Mouse (Mus musculus) gastrocnemius, postnatal 25 days (tissue): ENCODE results near the gene Prrxl1. TPM values are rescaled to one million over a fixed set of nuclear protein-coding genes. Genes with fewer than 3 reads are reported as not detected.

Experiments
- DNase-seq: peaks from one replicate; pipeline ENCODE4 v3.0.0; 2022
- total RNA-seq, 2 experiments: library from RNA; stranded (reverse); gene quantifications; 1 replicate in 1 of 2; 2 replicates in 1 of 2; pipeline ENCODE4 v1.2.3; 2021

The Prrxl1 gene
- total RNA-seq, 2 experiments from 2014 or later = not detected

GRCm38 (mm10) chr14:32627271-32627670 is 28.1 kb downstream of the Prrxl1 start:
- no peak for DNase-seq

GRCm38 (mm10) chr14:32628584-32628983 is 29.4 kb downstream of the Prrxl1 start:
- no peak for DNase-seq

DNA sequence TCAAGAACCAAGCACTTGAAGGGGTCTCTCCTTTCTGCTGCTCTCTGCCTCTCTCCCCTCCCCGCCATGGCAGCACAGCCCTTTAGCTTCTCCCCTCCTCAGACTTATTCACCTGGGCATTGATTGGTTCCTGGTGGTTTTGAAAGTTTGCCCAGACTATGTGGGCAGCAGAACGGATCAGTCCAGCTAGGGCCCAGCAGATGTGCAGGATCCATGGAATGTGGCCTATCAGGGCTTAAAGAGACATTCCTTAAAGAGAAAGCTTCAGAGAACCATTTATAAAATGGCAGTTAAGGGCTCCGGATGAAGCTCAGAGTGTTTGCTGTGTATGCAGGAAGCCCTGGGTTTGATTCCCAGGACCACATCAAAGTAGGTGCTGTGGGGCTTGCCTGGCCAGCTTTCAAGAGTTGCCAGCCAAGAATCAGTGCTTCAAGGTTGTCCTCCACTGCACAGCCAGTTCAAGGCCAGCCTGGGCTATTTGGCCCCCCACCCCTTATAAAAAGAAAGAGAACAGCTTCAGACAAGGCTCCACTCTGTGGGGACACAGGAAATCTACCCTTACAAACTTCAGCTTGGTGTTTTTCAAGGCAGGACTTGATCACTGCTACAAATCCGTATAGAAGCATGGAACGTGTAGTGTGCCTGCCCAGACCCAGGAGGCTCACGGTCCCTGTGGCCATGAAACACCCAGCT is 33.8 kb downstream of the Prrxl1 start:
- DNase-seq = no peak

GRCm38 (mm10) chr14:32634015-32634682 is 34.9 kb downstream of the Prrxl1 start:
- DNase-seq = no peak

DNA sequence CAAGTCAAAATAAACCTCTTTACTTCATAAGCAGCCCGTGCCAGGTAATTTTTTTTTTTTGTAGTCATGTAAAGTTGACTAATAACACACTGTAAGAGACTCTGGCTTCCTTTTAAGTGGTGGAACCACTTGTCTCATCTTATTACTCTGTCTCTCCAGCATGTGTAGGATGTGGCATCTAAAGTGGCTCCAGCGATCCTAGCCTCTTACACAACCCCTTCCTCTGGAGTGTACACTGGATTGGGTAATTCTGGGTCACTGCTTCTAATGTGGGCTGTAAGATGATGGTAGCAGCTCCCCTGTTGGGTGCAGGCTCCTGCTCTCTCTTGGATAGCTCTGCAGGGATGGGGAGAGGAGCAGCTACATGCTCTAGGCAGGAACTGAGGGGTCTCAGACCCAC is 39.3 kb downstream of the Prrxl1 start:
- DNase-seq = no peak

DNA sequence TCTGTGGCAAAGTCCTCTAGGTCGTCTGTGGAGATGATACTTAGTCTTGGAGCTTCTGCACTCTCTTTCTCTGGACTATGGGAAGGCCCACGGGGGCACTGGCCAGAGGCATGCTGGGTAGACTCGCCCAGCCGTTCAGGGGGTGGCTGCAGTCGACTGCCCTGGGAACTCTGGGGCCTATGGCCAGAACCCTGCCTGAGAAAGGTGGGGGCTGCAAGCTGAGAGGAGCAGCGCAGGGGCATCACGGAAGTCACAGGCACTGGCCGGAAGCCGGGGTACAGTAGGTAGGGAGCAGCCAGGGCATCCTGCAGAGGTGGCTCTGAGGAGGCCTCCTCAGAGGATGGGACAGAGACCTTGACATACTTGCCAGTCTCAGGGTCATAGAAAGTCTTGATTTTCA is 60.6 kb downstream of the Prrxl1 start:
- DNase-seq = no peak

- peak; percentile 66 for DNase-seq
These were observed 63.9 kb downstream of the Prrxl1 start for GRCm38 (mm10) chr14:32663099-32663498.

DNA sequence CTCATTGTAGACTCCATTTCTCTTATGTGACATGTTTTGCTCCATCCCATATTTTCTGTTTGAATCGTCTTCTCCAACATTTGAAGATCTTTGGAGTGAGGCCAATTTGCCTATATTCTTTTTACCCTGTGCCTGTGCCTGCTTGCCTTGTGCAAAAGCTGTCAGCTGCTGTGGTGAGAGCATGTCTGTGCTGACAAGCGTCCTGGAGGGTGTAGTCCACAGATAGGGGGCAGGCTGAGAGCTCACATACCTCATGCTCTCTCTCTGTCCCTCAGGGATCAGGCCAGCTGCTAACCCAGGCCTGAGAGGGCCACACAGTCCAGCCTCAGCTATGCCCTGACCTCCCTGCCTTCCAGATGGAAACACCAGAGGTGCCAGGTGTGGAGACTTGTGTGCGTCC is 74.0 kb downstream of the Prrxl1 start:
- no peak for DNase-seq

- DNase-seq = no peak
These were observed 79.4 kb downstream of the Prrxl1 start for GRCm38 (mm10) chr14:32678565-32678964.

DNA sequence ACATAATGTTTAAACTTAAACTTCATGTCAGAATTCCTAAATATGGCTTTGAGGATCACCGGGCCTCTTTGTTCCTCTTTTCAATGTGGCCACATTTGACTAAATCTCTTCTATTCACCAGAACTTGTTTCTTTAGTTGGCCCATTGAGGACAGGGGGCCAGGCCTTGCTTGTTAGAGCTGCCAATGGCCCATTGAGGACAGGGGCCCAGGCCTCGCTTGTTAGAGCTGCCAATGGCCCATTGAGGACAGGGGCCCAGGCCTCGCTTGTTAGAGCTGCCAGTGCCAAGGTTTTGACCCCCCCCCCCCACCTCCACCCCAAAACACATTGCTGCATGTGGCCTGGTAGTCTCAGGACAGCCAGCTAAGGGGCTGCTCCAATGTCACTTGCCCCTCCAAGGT is 82.4 kb downstream of the Prrxl1 start:
- no peak for DNase-seq

GRCm38 (mm10) chr14:32682536-32682935 is 83.3 kb downstream of the Prrxl1 start:
- no peak for DNase-seq

DNA sequence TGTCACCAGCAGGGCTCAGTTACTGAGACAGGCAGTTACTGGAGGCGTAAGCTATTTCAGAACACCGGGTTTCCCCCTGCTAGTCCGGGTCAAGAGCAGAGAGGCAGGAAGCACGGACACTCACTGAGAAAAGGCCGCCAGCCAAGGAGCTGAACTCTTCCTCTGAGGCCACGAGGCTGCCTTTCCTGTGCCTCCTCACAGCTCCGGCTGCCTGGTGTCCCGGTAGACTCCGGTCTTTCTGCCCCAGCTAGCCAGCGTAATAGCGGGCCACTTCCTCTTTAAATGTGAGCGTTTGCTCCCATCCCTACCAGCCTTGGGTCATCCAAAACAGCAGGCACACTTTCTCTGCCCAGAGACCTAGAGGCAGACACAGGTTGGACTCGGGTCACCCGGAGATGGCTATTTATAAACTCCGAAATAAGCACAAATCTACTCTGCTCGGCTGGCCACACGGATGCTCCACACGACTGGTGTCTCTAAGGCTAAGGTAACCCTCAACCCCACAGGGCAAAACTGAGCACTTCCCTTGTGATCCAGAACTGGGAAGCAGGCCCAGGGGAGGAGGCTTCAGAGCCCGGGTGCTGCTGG is 84.1 kb downstream of the Prrxl1 start:
- peak; percentile 74 for DNase-seq

DNA sequence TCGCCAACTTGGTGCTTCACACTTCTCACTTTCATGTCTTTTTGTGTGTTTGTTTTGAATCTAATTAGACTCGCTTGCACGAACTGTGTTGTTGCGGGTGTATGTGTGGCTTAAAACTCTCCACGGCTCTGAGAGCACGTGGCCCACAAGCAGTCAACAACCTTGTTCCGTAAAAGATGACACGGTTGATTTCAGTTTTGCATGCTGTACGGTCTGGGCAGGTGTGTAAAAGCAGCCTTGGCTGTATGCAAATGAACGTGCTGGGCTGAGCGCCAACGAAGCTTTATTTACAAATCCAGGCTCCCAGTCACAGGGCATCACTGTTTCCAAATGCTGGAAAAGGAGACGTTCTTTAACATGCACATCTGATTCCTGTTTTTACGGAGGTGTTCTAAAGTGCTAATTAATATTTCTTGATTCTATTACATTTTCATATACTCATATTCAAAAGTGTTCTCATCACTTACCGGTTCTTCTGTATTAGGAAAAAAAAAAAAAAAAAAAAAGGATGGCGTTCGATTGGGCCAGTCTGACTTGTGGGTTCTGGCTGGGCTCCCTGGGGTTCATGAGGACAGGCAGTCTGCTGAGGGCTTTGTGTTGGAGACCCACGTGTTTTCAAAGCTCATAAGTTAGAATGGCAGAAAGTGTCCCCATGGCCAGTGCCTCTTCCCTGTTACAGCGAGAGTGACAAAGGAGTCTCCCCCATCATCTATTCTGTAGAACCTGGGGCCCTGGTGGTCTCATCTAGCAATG is 85.0 kb downstream of the Prrxl1 start:
- no peak for DNase-seq

DNA sequence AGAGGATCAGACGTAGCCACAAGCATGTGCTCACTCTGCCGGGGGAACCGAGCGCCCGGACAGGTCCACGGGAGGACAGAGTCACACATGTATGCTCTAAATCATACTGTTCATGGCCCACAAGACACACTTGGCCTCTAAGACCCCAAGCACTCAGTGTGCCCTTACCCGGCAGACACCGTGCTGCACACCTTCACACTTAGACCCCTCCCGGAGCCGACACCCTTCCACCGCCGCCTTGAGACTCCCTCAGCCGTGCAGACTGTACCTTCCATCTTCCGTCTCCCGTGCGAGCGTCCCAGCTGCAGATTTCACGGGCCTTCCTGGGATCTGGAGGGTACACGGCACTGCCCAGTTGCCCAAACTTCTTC is 85.5 kb downstream of the Prrxl1 start:
- no peak for DNase-seq

- DNase-seq = peak; percentile 69
These were observed 86.1 kb downstream of the Prrxl1 start, which contains the start of gene 3425401B19Rik for GRCm38 (mm10) chr14:32685124-32685826. Gene 3425401B19Rik (minus strand): TSS chr14:32685293.

DNA sequence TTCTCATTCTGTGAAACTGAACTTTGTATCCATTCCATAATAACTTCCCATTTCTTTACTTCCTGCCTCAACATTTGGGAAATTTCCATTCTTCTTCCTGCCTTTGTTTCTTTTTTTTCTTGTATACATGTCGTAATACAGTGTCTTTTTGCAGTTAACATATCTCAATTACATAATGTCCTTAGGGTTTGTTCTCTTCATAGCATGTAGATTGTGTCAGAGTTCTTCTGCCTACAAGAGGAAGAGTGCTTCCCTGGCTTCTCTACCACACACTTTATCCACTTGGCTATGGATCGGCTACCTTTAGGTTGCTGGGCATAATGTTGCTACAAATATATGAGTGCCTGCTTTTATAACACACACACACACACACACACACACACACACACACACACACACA is 96.7 kb downstream of the Prrxl1 start:
- no peak for DNase-seq

DNA sequence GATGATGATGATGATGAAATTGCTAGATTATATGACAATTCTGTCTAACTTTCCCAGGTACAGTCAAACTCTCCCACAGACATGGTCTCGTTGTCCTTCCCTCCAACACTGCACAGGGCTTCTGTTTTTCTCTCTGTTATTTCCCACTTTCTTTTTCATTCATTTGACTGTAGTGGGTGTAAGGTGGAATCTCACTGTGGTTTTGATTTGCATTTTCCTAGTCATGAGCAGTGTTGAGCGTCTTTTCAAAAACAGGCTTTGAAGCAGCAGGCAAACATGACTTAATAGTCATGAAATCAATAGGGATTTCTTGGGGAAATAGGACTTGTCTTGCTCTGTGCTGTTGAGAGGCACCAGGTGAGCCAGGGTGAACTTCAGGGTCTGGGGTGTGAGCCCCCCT is 97.1 kb downstream of the Prrxl1 start:
- no peak for DNase-seq

DNA sequence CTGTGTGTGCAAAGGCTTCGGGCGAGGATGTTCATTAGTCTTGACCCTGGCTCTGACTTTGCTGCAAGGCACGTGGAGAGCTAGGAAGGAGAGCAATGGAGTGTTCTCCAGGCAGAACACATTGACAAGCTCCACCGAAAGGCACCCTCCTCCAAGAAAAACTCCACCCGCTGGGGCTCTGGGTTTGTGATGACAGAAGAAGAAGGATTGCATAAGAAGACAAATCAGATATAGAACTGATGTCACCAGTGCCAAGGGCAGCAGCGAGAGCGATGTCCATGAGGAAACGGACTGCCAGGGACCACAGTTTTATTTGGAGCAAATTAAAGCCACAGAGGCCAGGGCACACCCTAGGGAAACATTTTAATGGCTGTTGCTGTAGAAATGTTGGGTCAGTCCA is 98.6 kb downstream of the Prrxl1 start:
- peak; percentile 47 for DNase-seq

DNA sequence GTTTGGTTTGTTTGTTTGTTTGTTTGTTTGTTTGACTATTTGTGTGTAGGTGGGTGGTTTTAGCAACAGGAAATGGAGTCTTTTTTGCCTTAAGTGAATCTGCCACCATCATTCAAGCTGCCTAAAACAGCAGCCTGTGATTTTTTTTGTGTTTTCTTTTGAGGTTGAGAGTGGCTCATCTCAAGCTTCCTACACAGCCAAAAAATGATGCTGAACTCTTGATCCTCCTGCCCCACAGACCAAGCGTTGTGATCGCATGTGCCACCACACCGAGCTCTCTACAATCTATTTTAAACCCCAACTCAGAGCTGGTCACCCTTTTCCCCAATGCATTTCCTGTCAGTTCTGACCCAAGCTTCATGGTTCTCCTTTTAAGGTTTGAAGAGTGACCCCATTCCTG is 99.3 kb downstream of the Prrxl1 start:
- no peak for DNase-seq
